Mouse (Mus musculus) liver, embryonic 13.5 days (tissue): ENCODE measurements around the gene Cdh23. TPM values are rescaled to one million over a fixed set of nuclear protein-coding genes. Genes with fewer than 3 reads are reported as not detected.
A peak's percentile ranks its signal among the peaks of the same experiment; 100 is the strongest.

ENCODE experiments used
- ATAC-seq: fragments of 200-750 bp; cut with Nextera tagmentation; 2 replicates; pipeline ENCODE4 v1.8.0; 2017; ENCODE audit warnings: low read depth, mild to moderate bottlenecking, moderate number of reproducible peaks, moderate library complexity
- DNase-seq: peaks from one replicate; pipeline ENCODE4 v3.0.0; 2022
- H3K27ac ChIP-seq: fragments of 300-500 bp; sonication (generic); 2 replicates; pipeline ENCODE4 v1.5.1; 2015; ENCODE audit warnings: moderate library complexity, mild to moderate bottlenecking, inconsistent platforms
- H3K27me3 ChIP-seq: fragments of 300-500 bp; sonication (generic); 2 replicates; pipeline ENCODE4 v1.6.1; 2015; ENCODE audit warnings: mild to moderate bottlenecking, inconsistent platforms
- H3K36me3 ChIP-seq: fragments of 300-500 bp; sonication (generic); 2 replicates; pipeline ENCODE4 v1.6.1; 2015; ENCODE audit warnings: mild to moderate bottlenecking, inconsistent platforms
- H3K4me1 ChIP-seq: fragments of 300-500 bp; sonication (generic); replicated peaks from 2 replicates; pipeline ENCODE4 v1.6.1; 2015; ENCODE audit warnings: inconsistent platforms
- H3K4me2 ChIP-seq: fragments of 300-500 bp; sonication (generic); 2 replicates; pipeline ENCODE4 v1.6.1; 2015; ENCODE audit warnings: inconsistent platforms, mild to moderate bottlenecking, moderate library complexity
- H3K4me3 ChIP-seq: fragments of 300-500 bp; sonication (generic); replicated peaks from 2 replicates; pipeline ENCODE4 v1.5.1; 2015; ENCODE audit warnings: mild to moderate bottlenecking, inconsistent platforms
- H3K9ac ChIP-seq: fragments of 300-500 bp; sonication (generic); 2 replicates; pipeline ENCODE4 v1.6.1; 2015; ENCODE audit warnings: mild to moderate bottlenecking, inconsistent platforms
- H3K9me3 ChIP-seq: fragments of 300-500 bp; sonication (generic); replicated peaks from 2 replicates; pipeline ENCODE4 v1.6.1; 2016; ENCODE audit warnings: inconsistent platforms
- WGBS: fragments of 180-500 bp; shearing (Covaris S2); methylation state at CpG from one replicate; pipeline ENCODE4 v1.1.7; 2015; ENCODE audit not compliant: insufficient replicate concordance; 5-methylcytosine and 5-hydroxymethylcytosine counted together
- polyA plus RNA-seq: library from polyadenylated mRNA; unstranded; fragments of >200 nt; fragmentation: Nextera tagmentation; extraction: Ambion mirVana; gene quantifications from 2 replicates; pipeline ENCODE4 v1.2.1, GENCODE M21; 2015

Cdh23 gene
- polyA plus RNA-seq, 1 experiment from 2014 or later, result 0.16 TPM

DNA sequence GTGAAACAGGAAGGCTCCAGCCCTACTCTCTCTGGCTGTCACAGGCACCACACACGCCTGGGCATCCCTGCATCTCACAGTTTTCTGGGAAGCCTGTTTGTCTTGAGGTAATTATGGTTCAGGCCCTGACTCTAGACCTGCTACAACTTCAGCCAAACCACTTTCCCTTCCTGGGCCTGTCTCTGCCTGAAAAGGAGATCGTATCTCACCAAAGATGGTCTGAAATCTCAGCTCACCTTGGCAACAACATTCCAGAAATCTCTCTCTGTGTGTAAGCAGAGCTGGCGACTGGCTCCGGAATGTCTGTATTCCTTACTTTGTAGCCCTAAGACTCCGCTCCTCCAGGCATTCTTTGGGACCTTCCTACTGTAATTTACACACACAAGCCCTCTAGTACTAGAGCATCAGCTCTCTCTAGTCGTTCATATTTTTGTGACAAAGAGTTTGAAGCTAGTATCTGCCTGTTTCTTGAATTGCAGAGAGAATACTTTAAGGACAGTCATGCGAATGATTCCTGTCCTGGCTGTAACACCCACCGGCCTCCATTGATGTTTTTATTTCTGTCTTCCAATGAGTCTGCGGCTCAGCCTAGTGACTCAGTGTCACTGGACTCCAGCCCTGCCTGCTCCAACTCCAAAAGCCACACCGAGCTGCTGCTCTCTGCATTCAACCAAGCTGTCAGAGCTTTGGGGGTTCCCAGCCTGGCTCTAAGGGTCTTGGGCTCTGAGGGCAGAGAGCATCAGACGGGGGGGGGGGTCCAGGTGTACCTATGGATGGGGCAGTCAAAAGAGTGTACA is 341.2 kb downstream of the Cdh23 start:
- H3K9me3 ChIP-seq, result no peaks in the 10 kb centered on the region
- H3K27ac ChIP-seq, result no peak overlapping the region
- 70% methylated on average over 11 of the region's 11 CpGs for WGBS
- DNase-seq, result no peak
- no peak overlapping the region for H3K4me3 ChIP-seq
- H3K4me1 ChIP-seq, result peaks cover 26% of the 10 kb centered on the region
- no peak overlapping the region for H3K9ac ChIP-seq
- peaks cover 12% of the 10 kb centered on the region for H3K36me3 ChIP-seq
- no peaks in the 10 kb centered on the region for H3K27me3 ChIP-seq
- H3K4me2 ChIP-seq, result no peak overlapping the region
- ATAC-seq, result no peak

DNA sequence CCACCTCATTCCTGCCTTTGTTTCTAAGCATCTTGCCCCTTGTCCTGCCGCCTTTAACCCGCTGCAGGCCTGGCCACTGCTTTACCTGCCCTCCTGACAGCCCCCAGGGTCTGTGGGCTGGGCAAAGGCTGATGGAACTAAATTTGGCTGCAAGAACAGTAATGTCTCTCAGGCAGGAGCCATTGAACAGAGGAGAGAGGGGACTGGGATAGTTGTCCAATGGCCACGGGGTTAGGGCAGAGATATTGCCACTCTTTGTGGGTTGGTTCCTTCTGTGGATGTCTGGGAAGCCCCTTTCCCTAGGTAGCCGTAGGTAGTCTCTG is 342.3 kb downstream of the Cdh23 start:
- DNase-seq (no peak), ATAC-seq (no peak)
- Histone ChIP-seq H3K9me3 (no peaks in the 10 kb centered on the region), H3K27ac (no peak overlapping the region), H3K4me2 (no peak overlapping the region), H3K27me3 (no peaks in the 10 kb centered on the region), H3K4me1 (peaks cover 37% of the 10 kb centered on the region), H3K4me3 (no peak overlapping the region), H3K36me3 (peaks cover 2% of the 10 kb centered on the region), H3K9ac (no peak overlapping the region)
- 80% methylated on average over 4 of the region's 4 CpGs for WGBS

DNA sequence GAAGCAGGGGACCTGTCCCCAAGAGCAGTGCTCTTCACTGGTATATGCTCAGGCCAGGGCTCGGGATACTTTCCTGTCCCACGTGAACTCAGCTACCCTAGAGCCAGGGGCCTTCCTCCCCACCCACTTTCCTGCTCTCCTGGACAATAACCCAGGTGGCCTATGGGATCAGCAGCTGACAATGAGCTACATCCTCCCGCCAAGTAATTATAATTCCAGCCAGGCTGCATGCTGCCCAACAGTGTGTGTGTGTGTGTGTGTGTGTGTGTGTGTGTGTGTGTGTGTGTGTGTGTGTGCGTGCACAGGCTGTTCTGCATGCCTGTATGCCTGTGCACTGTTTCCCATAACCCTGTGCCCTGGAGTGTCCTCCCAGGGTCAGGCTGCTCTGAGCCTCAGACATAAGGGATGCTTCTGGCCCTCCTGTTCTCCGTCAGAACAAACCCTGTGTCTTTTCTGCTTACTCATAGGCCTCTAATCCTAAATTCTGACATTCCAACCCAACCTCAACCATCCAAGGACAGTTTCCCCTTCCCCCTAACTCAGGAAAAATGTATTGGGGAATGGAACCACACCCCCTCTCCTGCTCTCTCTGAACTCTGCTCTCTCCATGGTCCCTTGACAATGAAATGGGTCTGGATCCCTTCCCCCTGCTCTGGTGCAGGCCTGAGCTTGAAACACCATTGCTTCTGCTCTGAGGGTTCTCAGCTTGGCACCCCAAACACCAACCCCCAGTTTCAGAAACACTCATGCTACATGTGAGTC is 342.9 kb downstream of the Cdh23 start:
- H3K4me1 ChIP-seq, result peaks cover 43% of the 10 kb centered on the region
- DNase-seq, result no peak
- H3K4me2 ChIP-seq, result no peak overlapping the region
- H3K27me3 ChIP-seq, result no peaks in the 10 kb centered on the region
- no peak overlapping the region for H3K4me3 ChIP-seq
- 70% methylated on average over 4 of the region's 5 CpGs for WGBS
- H3K27ac ChIP-seq, result no peak overlapping the region
- H3K36me3 ChIP-seq, result no peaks in the 10 kb centered on the region; the same call in 1 of the 2 replicates
- H3K9ac ChIP-seq, result no peak overlapping the region
- H3K9me3 ChIP-seq, result no peaks in the 10 kb centered on the region
- ATAC-seq, result no peak

DNA sequence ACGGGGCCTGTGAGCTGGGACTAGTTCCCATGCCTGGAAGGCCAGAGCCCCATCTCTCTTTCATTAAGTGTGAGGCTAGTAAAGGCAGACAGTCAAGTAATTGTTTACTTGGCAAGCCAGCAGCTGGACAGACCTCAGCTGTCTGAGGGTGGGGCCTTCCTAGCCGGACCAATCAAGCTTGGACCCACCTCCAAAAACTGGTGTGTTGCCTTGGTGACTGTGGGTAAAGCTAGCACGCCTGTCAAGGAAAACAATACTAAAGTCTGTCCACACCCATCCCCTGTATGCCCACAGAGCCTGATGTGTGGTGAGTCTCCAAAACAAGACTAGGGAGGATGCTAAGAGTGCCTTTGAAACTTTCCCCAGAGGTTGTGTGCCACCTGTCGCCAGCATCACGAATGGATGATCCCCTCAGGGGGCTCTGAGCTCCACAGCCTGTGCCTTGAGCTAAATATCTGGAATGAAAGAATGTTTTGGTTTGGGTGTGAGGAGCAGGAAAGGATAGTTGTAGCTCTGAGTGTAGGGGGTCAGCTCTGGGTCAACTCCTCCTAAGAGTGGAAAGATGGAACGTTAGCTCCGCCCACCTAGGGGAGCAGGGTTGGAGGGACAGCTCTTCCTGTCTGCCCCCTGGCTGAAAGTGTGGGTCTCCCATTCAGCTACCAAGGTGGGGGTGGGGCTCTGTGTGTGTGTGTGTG is 344.4 kb downstream of the Cdh23 start:
- WGBS, result 39% methylated on average over 7 of the region's 7 CpGs
- Histone ChIP-seq H3K9ac (peak overlapping the region; percentile 36; the same call in 1 of the 2 replicates), H3K27me3 (no peaks in the 10 kb centered on the region), H3K9me3 (no peaks in the 10 kb centered on the region), H3K36me3 (no peaks in the 10 kb centered on the region), H3K4me2 (no peak overlapping the region; the same call in none of the 2 replicates), H3K4me1 (peaks cover 58% of the 10 kb centered on the region), H3K4me3 (no peak overlapping the region), H3K27ac (peak overlapping the region; percentile 68)
- no peak; the same call in 1 of the 2 replicates for ATAC-seq
- DNase-seq, result no peak

DNA sequence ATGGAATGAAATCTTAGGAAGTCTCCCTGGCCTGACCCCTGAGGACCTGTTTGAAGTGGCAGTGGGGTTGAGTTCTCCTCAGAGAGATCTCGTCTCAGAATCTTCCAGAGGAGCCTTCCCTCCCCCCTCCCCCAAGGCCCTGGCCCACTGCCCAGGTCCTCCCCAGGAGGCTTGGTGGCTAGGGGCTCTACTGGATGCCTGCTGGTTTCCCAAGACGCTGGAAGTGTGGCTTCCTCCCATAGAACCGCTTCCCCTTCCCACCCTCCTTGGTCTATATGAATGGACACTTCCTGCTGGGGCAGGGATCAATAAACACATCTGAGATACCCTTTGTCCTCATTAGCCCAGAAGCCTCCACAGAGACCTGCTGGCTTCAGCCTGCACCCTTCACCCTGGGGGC is 345.0 kb downstream of the Cdh23 start:
- DNase-seq, result no peak

DNA sequence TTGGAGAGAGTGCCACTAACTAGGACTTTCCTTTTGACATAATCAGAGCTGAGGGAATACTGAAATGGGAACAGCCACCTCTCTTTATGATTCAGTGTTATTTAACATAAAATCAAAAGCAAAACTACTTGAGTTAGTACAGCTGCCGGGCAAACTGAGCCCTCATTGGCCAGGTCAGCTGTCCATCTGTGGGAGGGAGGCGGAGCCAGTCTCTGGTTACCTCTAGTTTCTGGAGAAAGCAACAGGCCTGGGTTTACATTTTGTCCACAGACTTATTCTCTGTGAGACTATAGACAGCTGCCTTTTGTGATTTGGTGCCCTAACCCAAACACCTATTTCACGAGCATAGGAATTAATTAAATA is 345.5 kb downstream of the Cdh23 start:
- H3K27me3 ChIP-seq, result no peaks in the 10 kb centered on the region
- no peaks in the 10 kb centered on the region for H3K9me3 ChIP-seq
- H3K4me3 ChIP-seq, result peak overlapping the region; percentile 75
- H3K4me1 ChIP-seq, result peaks cover 69% of the 10 kb centered on the region
- H3K36me3 ChIP-seq, result no peaks in the 10 kb centered on the region
- peak overlapping the region; percentile 94 for H3K27ac ChIP-seq
- no peak for ATAC-seq
- H3K4me2 ChIP-seq, result peak overlapping the region; percentile 90
- DNase-seq, result peak; percentile 77
- H3K9ac ChIP-seq, result peak overlapping the region; percentile 87
- WGBS, result 24% methylated on average over 3 of the region's 3 CpGs

More for the DNA sequence above, 345.0 kb downstream of the Cdh23 start:
- Histone ChIP-seq H3K27me3 (no peaks in the 10 kb centered on the region), H3K9me3 (no peaks in the 10 kb centered on the region), H3K4me3 (0 out of 2 replicates have a peak overlapping the region, but pooled peaks have one; percentile 2), H3K27ac (peak overlapping the region; percentile 68), H3K4me2 (peak overlapping the region; percentile 90), H3K36me3 (no peaks in the 10 kb centered on the region), H3K9ac (peak overlapping the region; percentile 36), H3K4me1 (peaks cover 64% of the 10 kb centered on the region)
- no peak for ATAC-seq
- 31% methylated on average over 3 of the region's 3 CpGs for WGBS

DNA sequence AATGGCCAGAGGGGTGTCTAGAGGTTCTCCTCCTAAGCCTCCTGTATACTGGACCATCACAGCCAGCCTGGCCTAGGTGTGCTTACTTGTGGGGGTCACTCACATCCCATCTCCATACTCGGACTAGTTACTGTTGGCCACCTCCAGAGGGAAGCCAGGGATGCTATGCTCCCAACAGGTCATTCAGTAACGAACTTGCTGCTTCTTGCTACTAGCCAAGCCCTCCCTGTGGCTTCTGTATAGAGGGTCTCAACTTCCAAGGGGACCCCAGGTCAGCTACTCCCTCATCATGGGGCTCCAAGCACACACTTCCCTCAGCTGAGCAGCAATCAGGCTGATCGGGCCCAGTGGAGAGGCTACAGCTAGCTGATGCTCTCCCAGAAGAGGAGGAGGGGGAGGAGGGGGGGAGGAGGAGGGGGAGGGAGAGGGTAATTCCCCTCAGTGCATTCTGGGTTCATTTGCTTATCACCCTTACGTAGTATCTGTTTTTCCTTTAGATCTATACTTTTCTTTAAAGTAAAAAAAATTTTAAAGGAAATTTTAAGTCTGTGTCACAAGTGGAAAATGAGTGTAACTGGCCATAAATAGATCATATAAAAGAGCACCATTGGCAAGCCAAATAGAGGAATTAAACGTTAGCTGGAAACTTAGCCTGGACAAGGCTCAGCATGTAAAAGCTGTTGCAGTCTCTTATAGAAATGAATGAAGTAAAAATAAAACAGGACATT is 346.0 kb downstream of the Cdh23 start:
- Histone ChIP-seq H3K9me3 (no peaks in the 10 kb centered on the region), H3K27ac (peak overlapping the region; percentile 94), H3K9ac (peak overlapping the region; percentile 87), H3K4me3 (peak overlapping the region; percentile 75), H3K4me2 (peak overlapping the region; percentile 90), H3K4me1 (peaks cover 69% of the 10 kb centered on the region), H3K36me3 (no peaks in the 10 kb centered on the region), H3K27me3 (no peaks in the 10 kb centered on the region)
- WGBS, result 41% methylated on average over 5 of the region's 5 CpGs
- ATAC-seq (no peak), DNase-seq (no peak)

DNA sequence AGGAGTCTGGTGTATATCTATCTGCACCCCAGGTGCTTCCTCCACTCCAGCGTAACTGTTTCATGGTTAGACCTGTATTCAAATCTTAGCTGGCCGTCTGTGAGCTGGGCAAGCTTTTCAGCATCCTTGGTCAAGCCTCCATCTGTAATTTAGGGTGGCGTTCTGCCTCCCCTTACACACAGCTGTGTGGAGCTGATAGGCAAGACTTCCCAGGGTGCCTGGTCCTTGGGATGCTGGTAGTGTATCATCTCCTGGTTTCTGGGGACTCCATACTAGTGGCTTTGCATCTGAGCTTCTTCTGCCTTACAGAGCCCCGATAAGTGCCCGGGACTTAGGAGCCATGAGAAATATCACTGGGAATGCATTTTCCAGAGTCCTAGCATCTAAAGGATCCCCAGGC is 346.6 kb downstream of the Cdh23 start:
- peak overlapping the region; percentile 94 for H3K27ac ChIP-seq
- WGBS, result 55% methylated on average over 5 of the region's 5 CpGs
- H3K4me3 ChIP-seq, result peak overlapping the region; percentile 75
- H3K9ac ChIP-seq, result peak overlapping the region; percentile 87
- H3K27me3 ChIP-seq, result no peaks in the 10 kb centered on the region
- H3K9me3 ChIP-seq, result no peaks in the 10 kb centered on the region
- H3K4me2 ChIP-seq, result peak overlapping the region; percentile 90
- ATAC-seq, result peak; percentile 71
- H3K36me3 ChIP-seq, result no peaks in the 10 kb centered on the region
- peak; percentile 42 for DNase-seq
- peaks cover 72% of the 10 kb centered on the region for H3K4me1 ChIP-seq

DNA sequence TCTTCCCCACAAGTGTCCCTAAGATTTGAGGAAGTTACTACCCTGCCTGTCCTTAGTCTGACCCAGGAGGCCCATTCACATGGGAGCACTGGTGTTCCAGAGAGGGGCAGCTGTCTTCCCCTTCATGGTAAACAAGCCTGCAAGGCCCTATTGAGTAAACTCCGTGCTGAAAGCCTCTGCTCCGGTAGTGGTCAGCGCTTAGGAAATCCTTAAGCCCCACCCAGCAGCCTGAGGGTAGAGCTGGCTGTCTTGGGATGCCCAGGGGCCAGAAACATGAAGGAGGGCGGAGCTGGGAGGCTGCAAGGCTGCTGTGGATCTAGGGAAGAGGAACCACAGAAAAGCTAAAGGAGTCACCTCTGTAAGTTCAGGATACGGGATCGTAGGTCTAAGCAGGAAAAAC is 347.2 kb downstream of the Cdh23 start:
- H3K27me3 ChIP-seq, result no peaks in the 10 kb centered on the region
- no peaks in the 10 kb centered on the region for H3K9me3 ChIP-seq
- peak overlapping the region; percentile 75 for H3K4me3 ChIP-seq
- H3K27ac ChIP-seq, result peak overlapping the region; percentile 94
- DNase-seq, result no peak
- WGBS, result 27% methylated on average over 6 of the region's 6 CpGs
- H3K9ac ChIP-seq, result peak overlapping the region; percentile 87
- no peak for ATAC-seq
- H3K4me1 ChIP-seq, result peaks cover 76% of the 10 kb centered on the region
- peak overlapping the region; percentile 90 for H3K4me2 ChIP-seq
- H3K36me3 ChIP-seq, result no peaks in the 10 kb centered on the region

DNA sequence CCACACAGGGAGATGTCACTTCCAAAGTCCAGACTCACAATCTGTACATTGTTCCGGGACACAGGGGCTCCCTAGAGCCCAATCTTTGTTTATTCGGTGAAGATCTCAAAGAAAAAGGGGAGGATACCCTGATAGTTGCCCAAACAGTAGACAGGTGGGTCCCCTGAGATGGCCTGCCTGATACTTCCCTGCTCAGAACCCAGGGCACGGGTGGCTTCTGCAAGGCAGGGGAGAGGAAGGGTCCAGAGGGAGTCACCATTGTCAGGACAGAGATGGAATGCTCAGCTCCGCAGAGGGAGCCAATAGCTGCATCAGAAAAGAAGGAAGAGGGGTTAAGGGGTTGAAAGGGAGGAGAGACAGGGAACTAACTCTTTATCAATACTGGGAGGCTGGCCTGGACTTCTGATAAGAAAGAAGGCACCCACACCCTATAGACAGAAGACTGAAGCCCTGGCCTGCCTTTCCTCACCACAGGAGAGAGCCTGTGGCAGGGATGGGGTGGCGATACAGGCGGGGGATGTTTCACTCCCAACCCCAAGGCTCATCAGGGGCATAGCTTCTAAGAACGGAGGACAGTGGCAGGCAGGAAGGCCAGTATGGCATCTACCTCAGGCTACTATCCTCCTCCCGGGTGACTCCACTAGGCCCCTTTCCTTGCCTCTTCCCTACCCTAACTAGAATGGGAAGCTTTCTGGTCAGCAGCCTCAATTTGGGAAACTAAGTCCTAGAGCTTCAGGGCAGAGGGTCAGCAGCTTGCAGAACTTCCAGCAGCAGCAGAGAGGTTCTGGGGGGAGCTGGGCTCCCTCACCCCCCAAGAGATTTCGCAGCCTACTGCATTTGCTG is 348.3 kb downstream of the Cdh23 start:
- ATAC-seq, result peak; percentile 72
- peak overlapping the region; percentile 90 for H3K4me2 ChIP-seq
- H3K27ac ChIP-seq, result peak overlapping the region; percentile 94
- peak overlapping the region; percentile 75 for H3K4me3 ChIP-seq
- no peaks in the 10 kb centered on the region for H3K9me3 ChIP-seq
- H3K36me3 ChIP-seq, result no peaks in the 10 kb centered on the region
- peak overlapping the region; percentile 87 for H3K9ac ChIP-seq
- peak; percentile 48 for DNase-seq
- 12% methylated on average over 9 of the region's 9 CpGs for WGBS
- no peaks in the 10 kb centered on the region for H3K27me3 ChIP-seq
- peaks cover 78% of the 10 kb centered on the region for H3K4me1 ChIP-seq
